Mouse (Mus musculus): ENCODE results near the gene Adcy5.

Gene Adcy5

DNA sequence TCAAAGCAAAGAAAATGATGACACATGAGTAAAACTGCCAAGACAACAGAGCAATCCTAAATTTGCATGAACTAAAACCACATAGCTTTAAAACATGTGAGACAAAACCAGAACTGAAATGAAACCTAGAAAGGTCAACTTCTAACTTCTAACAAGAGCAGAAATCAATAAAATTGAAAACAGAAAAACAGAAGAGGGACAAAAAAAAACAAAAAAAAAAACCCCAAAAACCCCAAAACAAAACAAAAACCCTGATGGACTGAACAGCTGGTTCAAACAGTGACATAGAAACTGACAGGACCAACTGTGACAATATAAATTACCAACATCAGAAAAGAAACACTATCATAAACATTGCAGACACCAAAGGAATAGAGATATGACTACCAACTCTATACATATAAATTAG is 162.2 kb downstream of the Adcy5 start:
- DNase-seq (ENCODE audit: low read depth, low spot score) = no peak

DNA sequence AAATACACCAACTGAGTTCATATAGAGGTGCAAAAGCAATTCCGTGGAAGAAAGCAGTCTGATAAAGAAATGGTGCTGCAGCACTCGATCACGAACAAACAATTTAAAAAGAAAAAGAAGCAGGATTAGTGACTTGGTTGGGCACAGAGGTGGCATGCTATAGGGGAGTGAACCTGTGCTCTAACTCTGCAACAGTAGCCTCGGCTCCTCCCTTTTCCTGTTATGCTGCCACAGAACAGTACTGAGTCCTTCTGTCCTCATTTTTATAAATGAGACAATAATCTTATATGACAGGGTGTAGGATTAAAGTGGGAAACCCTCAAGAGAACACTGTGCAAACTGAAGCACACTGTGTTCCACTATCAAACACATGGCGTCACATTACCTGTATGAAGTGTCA is 162.8 kb downstream of the Adcy5 start:
- DNase-seq (ENCODE audit: low read depth, low spot score) = no peak

DNA sequence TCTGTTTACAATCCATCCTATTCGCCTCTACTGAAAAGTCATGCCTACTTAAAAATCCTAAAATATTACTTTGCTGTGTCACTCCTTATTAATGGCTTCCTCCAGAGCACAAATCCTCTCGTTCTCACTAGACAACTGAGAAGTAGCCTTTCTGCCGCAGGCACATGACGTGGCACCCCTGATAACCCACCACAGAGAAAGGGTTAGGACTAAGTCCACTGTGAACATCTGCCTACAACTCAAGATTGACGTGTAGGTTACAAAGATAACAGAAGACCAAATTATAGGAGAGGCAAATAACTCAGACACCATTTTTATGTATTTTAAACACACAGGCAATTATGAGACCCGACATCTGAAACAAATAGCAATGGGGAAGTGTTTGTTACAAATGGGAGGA is 163.7 kb downstream of the Adcy5 start:
- no peak for DNase-seq (ENCODE audit: low read depth, low spot score)

DNA sequence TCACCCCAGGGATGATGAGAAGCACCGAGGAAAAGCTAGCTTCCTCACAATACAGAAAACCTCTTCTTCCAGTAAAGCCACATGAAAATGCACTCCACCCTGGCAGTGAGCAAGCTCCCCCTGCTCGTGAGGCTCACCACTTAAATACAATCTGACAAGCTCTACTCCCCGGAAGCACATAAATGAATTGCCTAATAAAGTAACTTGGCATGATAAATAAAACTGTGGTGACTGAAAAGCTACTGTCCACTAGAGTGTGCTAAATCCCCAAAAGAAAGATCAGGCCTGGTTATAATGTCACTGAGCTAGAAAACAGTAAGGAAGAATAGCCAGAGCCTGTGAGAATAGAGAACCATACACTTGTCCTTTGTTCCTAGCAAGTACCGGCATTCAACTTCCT is 164.7 kb downstream of the Adcy5 start:
- DNase-seq (ENCODE audit: low read depth, low spot score) = peak; percentile 46

DNA sequence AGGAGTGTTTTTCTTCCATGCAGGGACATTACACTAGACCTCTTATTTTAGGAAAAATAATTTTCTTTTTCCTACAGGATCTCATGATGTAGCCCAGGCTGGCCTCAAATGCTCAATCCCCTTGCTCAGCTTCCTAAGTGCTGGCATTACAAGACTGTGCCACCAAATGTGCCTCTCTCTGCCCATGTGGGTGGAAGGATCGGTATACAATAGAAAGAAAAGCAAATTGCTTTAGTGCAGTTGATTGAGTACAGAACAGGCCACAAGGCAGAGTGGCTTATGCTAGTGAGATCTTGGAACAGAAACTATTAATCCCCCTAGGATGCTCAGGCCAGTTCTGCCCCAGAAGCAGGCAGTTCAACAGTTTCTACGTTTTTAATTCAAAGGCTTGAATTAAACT is 165.1 kb downstream of the Adcy5 start:
- DNase-seq (ENCODE audit: low read depth, low spot score) = no peak

DNA sequence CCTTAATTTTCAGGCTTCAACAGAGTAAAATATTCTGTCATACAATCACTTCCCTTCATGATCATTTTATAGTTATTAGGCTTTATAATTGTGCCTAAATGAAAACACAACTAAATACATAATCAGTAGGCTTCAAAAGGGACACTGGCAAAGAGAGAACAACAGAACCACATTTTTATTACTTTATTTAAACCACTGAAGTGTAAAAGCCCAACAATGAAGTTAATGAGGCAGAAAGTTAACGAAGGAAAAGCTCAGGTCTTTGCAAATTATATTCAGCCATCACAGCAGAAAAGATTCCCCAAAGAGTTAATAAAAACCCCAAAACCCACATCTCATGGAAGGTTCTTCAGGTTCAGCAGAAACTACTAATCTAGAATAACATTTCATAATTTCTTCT is 175.8 kb downstream of the Adcy5 start:
- no peak for DNase-seq (ENCODE audit: low read depth, low spot score)
